Mouse (Mus musculus): ENCODE data around the gene Gnat1. TPM values are rescaled to one million over a fixed set of nuclear protein-coding genes. Genes with fewer than 3 reads are reported as not detected.
A peak's percentile ranks its signal among the peaks of the same experiment; 100 is the strongest.

Gnat1 gene
- polyA plus RNA-seq, 1 experiment from 2014 or later = 1.9 TPM

- no peak overlapping the region for H3K9ac ChIP-seq
- H3K9me3 ChIP-seq = no peaks in the 10 kb centered on the region
- H3K4me1 ChIP-seq (replicated peaks) = peaks cover 3% of the 10 kb centered on the region
- H3K27ac ChIP-seq = no peak overlapping the region
- H3K27me3 ChIP-seq (replicated peaks) = no peaks in the 10 kb centered on the region
- 73% methylated on average over 7 of the region's 7 CpGs for WGBS
- H3K4me2 ChIP-seq (replicated peaks) = no peak overlapping the region
- H3K4me3 ChIP-seq (replicated peaks) = no peak overlapping the region
- no peak for ATAC-seq
- H3K36me3 ChIP-seq = no peaks in the 10 kb centered on the region
These were observed 29.3 kb downstream of the Gnat1 start for GRCm38 (mm10) chr9:107650225-107650624.

- Histone ChIP-seq H3K9me3 (no peaks in the 10 kb centered on the region), H3K4me2 (replicated peaks) (no peak overlapping the region), H3K4me1 (replicated peaks) (peaks cover 5% of the 10 kb centered on the region), H3K4me3 (replicated peaks) (no peak overlapping the region), H3K36me3 (no peaks in the 10 kb centered on the region), H3K27me3 (replicated peaks) (no peaks in the 10 kb centered on the region), H3K27ac (no peak overlapping the region), H3K9ac (no peak overlapping the region)
- no peak for ATAC-seq
- WGBS = 52% methylated on average over 3 of the region's 3 CpGs
These were observed 30.7 kb downstream of the Gnat1 start for GRCm38 (mm10) chr9:107648767-107649166.

GRCm38 (mm10) chr9:107646975-107647374 lies 32.5 kb downstream of the Gnat1 start:
- no peak overlapping the region for H3K27ac ChIP-seq
- no peak overlapping the region for H3K4me2 ChIP-seq (replicated peaks)
- H3K27me3 ChIP-seq (replicated peaks) = no peaks in the 10 kb centered on the region
- no peak for ATAC-seq
- no peak overlapping the region for H3K4me3 ChIP-seq (replicated peaks)
- peaks cover 5% of the 10 kb centered on the region; the same call in 1 of the 2 replicates for H3K4me1 ChIP-seq (replicated peaks)
- no peaks in the 10 kb centered on the region for H3K36me3 ChIP-seq
- WGBS = 81% methylated on average over 6 of the region's 6 CpGs
- H3K9ac ChIP-seq = no peak overlapping the region
- no peaks in the 10 kb centered on the region for H3K9me3 ChIP-seq

- Histone ChIP-seq H3K9me3 (no peaks in the 10 kb centered on the region), H3K4me2 (replicated peaks) (0 out of 2 replicates have a peak overlapping the region, but pooled peaks have one; percentile 69), H3K9ac (no peak overlapping the region), H3K27ac (no peak overlapping the region), H3K4me1 (replicated peaks) (peaks cover 5% of the 10 kb centered on the region; the same call in 1 of the 2 replicates), H3K36me3 (no peaks in the 10 kb centered on the region), H3K27me3 (replicated peaks) (no peaks in the 10 kb centered on the region), H3K4me3 (replicated peaks) (no peak overlapping the region)
- WGBS = 13% methylated on average over 5 of the region's 5 CpGs
- peak; percentile 72 for ATAC-seq
These were observed 33.9 kb downstream of the Gnat1 start for GRCm38 (mm10) chr9:107645577-107645976.

GRCm38 (mm10) chr9:107645153-107645510 lies 34.4 kb downstream of the Gnat1 start:
- WGBS = 34% methylated on average over 7 of the region's 7 CpGs
- ATAC-seq = peak; percentile 63
- H3K27ac ChIP-seq = no peak overlapping the region
- peak overlapping the region; percentile 69 for H3K4me2 ChIP-seq (replicated peaks)
- H3K4me3 ChIP-seq (replicated peaks) = peak overlapping the region; percentile 32; the same call in 1 of the 2 replicates
- H3K9me3 ChIP-seq = no peaks in the 10 kb centered on the region
- no peaks in the 10 kb centered on the region for H3K27me3 ChIP-seq (replicated peaks)
- no peaks in the 10 kb centered on the region for H3K36me3 ChIP-seq
- H3K9ac ChIP-seq = peak overlapping the region; percentile 42
- H3K4me1 ChIP-seq (replicated peaks) = 0 out of 2 replicates have a peak, but pooled peaks cover 3% of the 10 kb centered on the region

GRCm38 (mm10) chr9:107644495-107645152 lies 34.9 kb downstream of the Gnat1 start:
- WGBS = 4% methylated on average over 35 of the region's 35 CpGs
- Histone ChIP-seq H3K27me3 (replicated peaks) (no peaks in the 10 kb centered on the region), H3K4me3 (replicated peaks) (peak overlapping the region; percentile 32), H3K4me1 (replicated peaks) (0 out of 2 replicates have a peak, but pooled peaks cover 3% of the 10 kb centered on the region), H3K9ac (peak overlapping the region; percentile 42), H3K4me2 (replicated peaks) (peak overlapping the region; percentile 69), H3K27ac (0 out of 2 replicates have a peak overlapping the region, but pooled peaks have one; percentile 6), H3K36me3 (no peaks in the 10 kb centered on the region), H3K9me3 (no peaks in the 10 kb centered on the region)
- ATAC-seq = peak; percentile 81

GRCm38 (mm10) chr9:107643544-107644214 lies 35.8 kb downstream of the Gnat1 start:
- 93% methylated on average over 13 of the region's 13 CpGs for WGBS
- no peak for ATAC-seq
- H3K27ac ChIP-seq = no peak overlapping the region
- H3K9me3 ChIP-seq = no peaks in the 10 kb centered on the region
- H3K4me1 ChIP-seq (replicated peaks) = 0 out of 2 replicates have a peak, but pooled peaks cover 3% of the 10 kb centered on the region
- H3K4me2 ChIP-seq (replicated peaks) = no peak overlapping the region
- H3K9ac ChIP-seq = no peak overlapping the region
- H3K36me3 ChIP-seq = no peaks in the 10 kb centered on the region
- no peak overlapping the region for H3K4me3 ChIP-seq (replicated peaks)
- H3K27me3 ChIP-seq (replicated peaks) = no peaks in the 10 kb centered on the region

- Histone ChIP-seq H3K4me2 (replicated peaks) (no peak overlapping the region), H3K27ac (0 out of 2 replicates have a peak overlapping the region, but pooled peaks have one; percentile 13), H3K4me3 (replicated peaks) (no peak overlapping the region), H3K36me3 (no peaks in the 10 kb centered on the region), H3K4me1 (replicated peaks) (0 out of 2 replicates have a peak, but pooled peaks cover 6% of the 10 kb centered on the region), H3K9me3 (no peaks in the 10 kb centered on the region), H3K27me3 (replicated peaks) (no peaks in the 10 kb centered on the region), H3K9ac (no peak overlapping the region)
- WGBS = 59% methylated on average over 8 of the region's 8 CpGs
- ATAC-seq = no peak
These were observed 37.8 kb downstream of the Gnat1 start for GRCm38 (mm10) chr9:107641666-107642065.

GRCm38 (mm10) chr9:107640257-107640772 lies 39.2 kb downstream of the Gnat1 start:
- H3K9me3 ChIP-seq = no peaks in the 10 kb centered on the region
- H3K36me3 ChIP-seq = no peaks in the 10 kb centered on the region
- no peak for ATAC-seq
- no peaks in the 10 kb centered on the region for H3K27me3 ChIP-seq (replicated peaks)
- no peak overlapping the region for H3K4me3 ChIP-seq (replicated peaks)
- no peak overlapping the region for H3K9ac ChIP-seq
- H3K27ac ChIP-seq = 0 out of 2 replicates have a peak overlapping the region, but pooled peaks have one; percentile 17
- 32% methylated on average over 8 of the region's 8 CpGs for WGBS
- H3K4me1 ChIP-seq (replicated peaks) = peaks cover 13% of the 10 kb centered on the region
- H3K4me2 ChIP-seq (replicated peaks) = no peak overlapping the region

GRCm38 (mm10) chr9:107637070-107637469 lies 42.4 kb downstream of the Gnat1 start:
- peak overlapping the region; percentile 5; the same call in 1 of the 2 replicates for H3K27ac ChIP-seq
- no peaks in the 10 kb centered on the region for H3K27me3 ChIP-seq (replicated peaks)
- no peak overlapping the region for H3K4me3 ChIP-seq (replicated peaks)
- WGBS = 22% methylated on average over 7 of the region's 7 CpGs
- H3K4me1 ChIP-seq (replicated peaks) = peaks cover 21% of the 10 kb centered on the region
- no peaks in the 10 kb centered on the region for H3K9me3 ChIP-seq
- 0 out of 2 replicates have a peak, but pooled peaks cover 3% of the 10 kb centered on the region for H3K36me3 ChIP-seq
- H3K4me2 ChIP-seq (replicated peaks) = no peak overlapping the region
- H3K9ac ChIP-seq = no peak overlapping the region
- no peak for ATAC-seq

- ATAC-seq = peak; percentile 96
- H3K27ac ChIP-seq = peak within 1 kb of the TSS; percentile 88
- WGBS = 3% methylated on average over 38 of the region's 38 CpGs
- peak within 1 kb of the TSS; percentile 94 for H3K4me2 ChIP-seq (replicated peaks)
- H3K4me1 ChIP-seq (replicated peaks) = peaks cover 37% of the 10 kb centered on the region
- peak within 1 kb of the TSS; percentile 98 for H3K9ac ChIP-seq
- H3K27me3 ChIP-seq (replicated peaks) = no peaks in the 10 kb centered on the region
- 0 out of 2 replicates have a peak, but pooled peaks cover 4% of the 10 kb centered on the region for H3K36me3 ChIP-seq
- no peaks in the 10 kb centered on the region for H3K9me3 ChIP-seq
- H3K4me3 ChIP-seq (replicated peaks) = peak within 1 kb of the TSS; percentile 91
These were observed 44.1 kb downstream of the Gnat1 start, which contains the start of gene Gnai2 for GRCm38 (mm10) chr9:107635279-107636028. TSS of gene Gnai2 (minus strand) at chr9:107635367.
